Mouse (Mus musculus): Measurements from ENCODE around the gene Spag16. TPM values are rescaled to one million over a fixed set of nuclear protein-coding genes. Genes with fewer than 3 reads are reported as not detected.

Gene Spag16
- polyA plus RNA-seq, 1 experiment, result not detected

DNA sequence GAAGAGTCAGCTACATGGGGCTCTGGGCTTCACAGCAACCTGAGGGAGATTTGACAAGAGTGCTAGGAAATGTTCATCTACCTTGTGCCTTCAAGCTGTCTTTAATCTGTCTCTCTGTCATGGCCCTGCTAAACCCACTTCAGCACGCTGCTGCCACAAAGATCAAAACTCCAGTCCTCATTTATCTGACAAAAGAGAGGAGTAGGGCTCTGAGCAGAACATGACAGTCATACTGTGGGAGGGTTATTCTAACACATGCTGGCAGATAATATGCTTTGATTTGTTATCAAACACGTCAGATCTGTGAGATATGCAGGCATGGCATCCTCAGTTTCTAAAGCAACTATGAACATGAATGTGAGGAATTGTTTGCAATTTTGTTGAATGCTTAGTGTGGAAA lies 725.1 kb downstream of the Spag16 start:
- H3K4me2 ChIP-seq (ENCODE audit: low read depth), result no peak overlapping the region
- no peaks in the 10 kb centered on the region for H3K36me3 ChIP-seq (ENCODE audit: control insufficient read depth, insufficient read depth)
- TF ChIP-seq TCF3 (IDR thresholded peaks at IDR 0.05; ENCODE audit: insufficient read length, low read depth), result no peak
- no peak for TF ChIP-seq MAX (IDR thresholded peaks at IDR 0.05; ENCODE audit: low read depth)
- TF ChIP-seq USF1 (IDR thresholded peaks at IDR 0.05; ENCODE audit: low read depth), result no peak
- no peak for TF ChIP-seq MYOD1 (IDR thresholded peaks at IDR 0.05; ENCODE audit: control insufficient read depth in 1 of 3, insufficient read length in 2 of 3, low read depth in 2 of 3)
- no peak for TF ChIP-seq REST (IDR thresholded peaks at IDR 0.05; ENCODE audit: insufficient read depth, insufficient read length)
- no peak for TF ChIP-seq TCF12 (IDR thresholded peaks at IDR 0.05; ENCODE audit: insufficient read depth, poor library complexity, severe bottlenecking)
- TF ChIP-seq MYOG (IDR thresholded peaks at IDR 0.05; ENCODE audit: control insufficient read depth in 1 of 3, insufficient read depth in 1 of 3, insufficient read length in 2 of 3, low read depth in 2 of 3), result no peak
- no peak for TF ChIP-seq E2F4 (IDR thresholded peaks at IDR 0.05; ENCODE audit: insufficient read depth)
- no peak for TF ChIP-seq POLR2A (IDR thresholded peaks at IDR 0.05; ENCODE audit: insufficient read length, low read depth)
- TF ChIP-seq POLR2AphosphoS2 (IDR thresholded peaks at IDR 0.05; ENCODE audit: insufficient read length, low read depth), result no peak
- no peaks in the 10 kb centered on the region for H3K79me2 ChIP-seq (ENCODE audit: control insufficient read depth, insufficient read depth)
- H3K4me3 ChIP-seq, result no peak overlapping the region
- no peaks in the 10 kb centered on the region for H3K27me3 ChIP-seq (ENCODE audit: control insufficient read depth, insufficient read depth, insufficient read length)
- no peak overlapping the region for H3ac ChIP-seq (ENCODE audit: control insufficient read depth, insufficient read length)

DNA sequence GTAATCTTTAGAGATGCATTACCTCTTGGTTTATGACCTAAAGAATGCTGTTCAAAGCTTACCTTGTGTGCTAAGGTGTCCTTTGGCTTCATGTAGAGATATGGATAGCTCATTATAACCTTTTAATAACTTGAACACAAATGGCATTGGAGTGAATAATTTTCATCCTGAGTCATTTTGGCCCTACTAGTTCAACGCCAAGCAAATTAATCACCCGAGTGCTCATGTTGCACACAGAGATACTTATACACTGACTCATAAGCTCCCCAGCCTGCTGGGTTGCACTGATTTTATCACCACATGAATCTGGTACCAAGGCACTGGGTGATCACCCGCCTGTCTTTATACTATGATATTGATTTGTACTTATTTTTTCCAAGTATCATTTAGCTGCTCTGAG lies 795.0 kb downstream of the Spag16 start:
- Histone ChIP-seq H3K27me3 (ENCODE audit: control insufficient read depth, insufficient read depth, insufficient read length) (no peaks in the 10 kb centered on the region), H3K4me3 (no peak overlapping the region), H3K79me2 (ENCODE audit: control insufficient read depth, insufficient read depth) (no peaks in the 10 kb centered on the region), H3ac (ENCODE audit: control insufficient read depth, insufficient read length) (no peak overlapping the region), H3K4me2 (ENCODE audit: low read depth) (peak overlapping the region; percentile 57), H3K36me3 (ENCODE audit: control insufficient read depth, insufficient read depth) (no peaks in the 10 kb centered on the region)
- no peak for TF ChIP-seq MYOG (IDR thresholded peaks at IDR 0.05; ENCODE audit: control insufficient read depth in 1 of 3, insufficient read depth in 1 of 3, insufficient read length in 2 of 3, low read depth in 2 of 3)
- no peak for TF ChIP-seq POLR2A (IDR thresholded peaks at IDR 0.05; ENCODE audit: insufficient read length, low read depth)
- no peak for TF ChIP-seq TCF3 (IDR thresholded peaks at IDR 0.05; ENCODE audit: insufficient read length, low read depth)
- TF ChIP-seq E2F4 (IDR thresholded peaks at IDR 0.05; ENCODE audit: insufficient read depth), result no peak
- TF ChIP-seq CEBPB (IDR thresholded peaks at IDR 0.05; ENCODE audit: insufficient read depth, poor library complexity, severe bottlenecking), result peak; percentile 39; the same call in 1 of the 2 replicates
- TF ChIP-seq USF1 (IDR thresholded peaks at IDR 0.05; ENCODE audit: low read depth), result no peak
- TF ChIP-seq MAX (IDR thresholded peaks at IDR 0.05; ENCODE audit: low read depth), result no peak
- TF ChIP-seq REST (IDR thresholded peaks at IDR 0.05; ENCODE audit: insufficient read depth, insufficient read length), result no peak

DNA sequence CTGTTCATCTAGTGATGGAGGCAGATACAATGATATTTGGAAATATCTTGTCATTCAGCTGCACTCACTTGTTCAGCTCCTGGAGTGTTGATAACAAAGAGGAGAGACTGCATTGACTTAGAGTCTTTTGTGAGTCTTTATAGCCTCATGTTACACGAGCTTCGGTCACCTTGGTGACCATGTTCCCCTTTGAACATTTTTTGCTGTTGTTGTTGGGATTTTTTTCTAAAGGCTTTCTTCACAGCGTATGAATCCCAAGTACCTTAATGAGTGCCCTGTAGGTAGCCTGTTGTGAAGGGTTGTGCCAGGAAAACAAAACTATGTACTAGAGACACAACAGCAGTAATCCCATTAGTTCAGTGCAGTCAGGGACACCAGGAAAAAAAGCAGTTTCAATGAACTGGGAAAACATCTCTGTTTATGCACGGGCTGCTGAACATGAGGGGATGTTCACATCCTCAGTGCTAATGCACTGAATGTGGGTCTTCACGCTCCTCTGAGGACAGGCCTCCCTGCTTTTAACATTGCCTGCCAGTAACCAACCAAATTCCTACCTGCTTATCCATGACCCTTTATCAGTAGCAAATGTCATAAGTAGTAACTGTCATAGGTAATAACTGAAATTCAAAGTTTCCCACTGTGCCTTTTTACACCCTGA lies 798.2 kb downstream of the Spag16 start:
- Histone ChIP-seq H3ac (ENCODE audit: control insufficient read depth, insufficient read length) (no peak overlapping the region), H3K4me2 (ENCODE audit: low read depth) (no peak overlapping the region), H3K79me2 (ENCODE audit: control insufficient read depth, insufficient read depth) (no peaks in the 10 kb centered on the region), H3K27me3 (ENCODE audit: control insufficient read depth, insufficient read depth, insufficient read length) (no peaks in the 10 kb centered on the region), H3K4me3 (no peak overlapping the region), H3K36me3 (ENCODE audit: control insufficient read depth, insufficient read depth) (no peaks in the 10 kb centered on the region)
- TF ChIP-seq POLR2AphosphoS2 (IDR thresholded peaks at IDR 0.05; ENCODE audit: insufficient read length, low read depth) (no peak), TCF12 (IDR thresholded peaks at IDR 0.05; ENCODE audit: insufficient read depth, poor library complexity, severe bottlenecking) (no peak)

DNA sequence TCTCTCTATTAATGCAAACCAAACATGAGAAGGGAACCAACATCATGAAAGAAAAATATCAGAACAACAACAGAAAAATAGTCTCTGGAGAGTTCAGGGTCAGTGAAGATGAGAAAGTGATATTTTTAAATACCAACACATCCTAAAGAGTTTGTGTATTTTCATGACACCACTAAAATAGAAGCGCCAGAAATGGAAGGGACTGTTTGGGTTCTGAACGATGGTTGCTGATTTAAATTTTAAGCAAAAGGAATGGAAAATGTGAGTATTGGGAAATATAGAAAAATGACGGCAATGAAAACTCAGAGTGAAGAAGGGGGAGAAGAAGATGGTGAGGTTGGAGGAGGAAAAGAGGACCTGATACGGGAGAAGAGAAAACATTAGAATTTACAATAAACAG lies 825.9 kb downstream of the Spag16 start:
- no peak overlapping the region for H3ac ChIP-seq (ENCODE audit: control insufficient read depth, insufficient read length)
- no peak overlapping the region for H3K4me2 ChIP-seq (ENCODE audit: low read depth)
- no peak for TF ChIP-seq MAX (IDR thresholded peaks at IDR 0.05; ENCODE audit: low read depth)
- TF ChIP-seq SRF (IDR thresholded peaks at IDR 0.05; ENCODE audit: control insufficient read depth, insufficient read length, low read depth), result no peak
- no peak for TF ChIP-seq USF1 (IDR thresholded peaks at IDR 0.05; ENCODE audit: low read depth)
- no peak for TF ChIP-seq E2F4 (IDR thresholded peaks at IDR 0.05; ENCODE audit: insufficient read depth)
- no peak for TF ChIP-seq TCF3 (IDR thresholded peaks at IDR 0.05; ENCODE audit: insufficient read length, low read depth)
- no peak for TF ChIP-seq REST (IDR thresholded peaks at IDR 0.05; ENCODE audit: insufficient read depth, insufficient read length)
- TF ChIP-seq POLR2AphosphoS2 (IDR thresholded peaks at IDR 0.05; ENCODE audit: insufficient read length, low read depth), result no peak
- H3K4me3 ChIP-seq, result no peak overlapping the region
- H3K27me3 ChIP-seq (ENCODE audit: control insufficient read depth, insufficient read depth, insufficient read length), result no peaks in the 10 kb centered on the region
- H3K79me2 ChIP-seq (ENCODE audit: control insufficient read depth, insufficient read depth), result no peaks in the 10 kb centered on the region
- no peaks in the 10 kb centered on the region for H3K36me3 ChIP-seq (ENCODE audit: control insufficient read depth, insufficient read depth)

DNA sequence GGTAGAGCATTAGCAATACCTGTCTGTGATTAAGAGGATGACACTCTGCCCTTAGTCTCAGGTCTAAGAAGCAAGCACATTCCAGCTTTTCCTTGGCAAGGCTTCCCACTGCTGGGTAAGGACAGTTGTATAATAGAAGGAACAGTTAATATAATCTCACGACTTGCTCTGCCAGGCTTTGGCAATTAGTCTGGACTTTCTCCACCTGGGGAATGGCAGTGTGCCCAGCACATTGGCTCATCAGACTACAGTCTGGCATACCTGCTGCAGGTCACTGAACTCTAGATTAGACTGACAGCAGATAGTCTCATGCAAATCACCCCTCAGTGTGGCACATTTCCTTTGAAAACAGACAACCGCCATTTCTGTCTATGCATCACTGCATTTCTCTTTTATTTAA lies 865.8 kb downstream of the Spag16 start:
- no peaks in the 10 kb centered on the region for H3K36me3 ChIP-seq (ENCODE audit: control insufficient read depth, insufficient read depth)
- no peak overlapping the region for H3K4me2 ChIP-seq (ENCODE audit: low read depth)
- H3K4me3 ChIP-seq, result no peak overlapping the region
- H3K79me2 ChIP-seq (ENCODE audit: control insufficient read depth, insufficient read depth), result no peaks in the 10 kb centered on the region
- H3K27me3 ChIP-seq (ENCODE audit: control insufficient read depth, insufficient read depth, insufficient read length), result no peaks in the 10 kb centered on the region
- no peak for TF ChIP-seq MYOG (IDR thresholded peaks at IDR 0.05; ENCODE audit: control insufficient read depth in 1 of 3, insufficient read depth in 1 of 3, insufficient read length in 2 of 3, low read depth in 2 of 3)
- TF ChIP-seq TCF12 (IDR thresholded peaks at IDR 0.05; ENCODE audit: insufficient read depth, poor library complexity, severe bottlenecking), result no peak
- no peak for TF ChIP-seq E2F4 (IDR thresholded peaks at IDR 0.05; ENCODE audit: insufficient read depth)
- no peak for TF ChIP-seq CEBPB (IDR thresholded peaks at IDR 0.05; ENCODE audit: insufficient read depth, poor library complexity, severe bottlenecking)
- TF ChIP-seq REST (IDR thresholded peaks at IDR 0.05; ENCODE audit: insufficient read depth, insufficient read length), result no peak
- TF ChIP-seq POLR2AphosphoS2 (IDR thresholded peaks at IDR 0.05; ENCODE audit: insufficient read length, low read depth), result no peak
- no peak for TF ChIP-seq USF1 (IDR thresholded peaks at IDR 0.05; ENCODE audit: low read depth)
- TF ChIP-seq MAX (IDR thresholded peaks at IDR 0.05; ENCODE audit: low read depth), result no peak
- no peak for TF ChIP-seq POLR2A (IDR thresholded peaks at IDR 0.05; ENCODE audit: insufficient read length, low read depth)
- no peak for TF ChIP-seq TCF3 (IDR thresholded peaks at IDR 0.05; ENCODE audit: insufficient read length, low read depth)
- no peak for TF ChIP-seq SRF (IDR thresholded peaks at IDR 0.05; ENCODE audit: control insufficient read depth, insufficient read length, low read depth)
- TF ChIP-seq MYOD1 (IDR thresholded peaks at IDR 0.05; ENCODE audit: control insufficient read depth in 1 of 3, insufficient read length in 2 of 3, low read depth in 2 of 3), result no peak
- H3ac ChIP-seq (ENCODE audit: control insufficient read depth, insufficient read length), result no peak overlapping the region

All from myocyte (in vitro differentiated cells).